Mouse (Mus musculus): ENCODE measurements at regions not wholly inside any gene's neighbourhood (a gene's known extent, or its start where the extent isn't known, plus 50 kb on each side); places are given as distances from the start of the nearest gene placed in this dataset.

DNA sequence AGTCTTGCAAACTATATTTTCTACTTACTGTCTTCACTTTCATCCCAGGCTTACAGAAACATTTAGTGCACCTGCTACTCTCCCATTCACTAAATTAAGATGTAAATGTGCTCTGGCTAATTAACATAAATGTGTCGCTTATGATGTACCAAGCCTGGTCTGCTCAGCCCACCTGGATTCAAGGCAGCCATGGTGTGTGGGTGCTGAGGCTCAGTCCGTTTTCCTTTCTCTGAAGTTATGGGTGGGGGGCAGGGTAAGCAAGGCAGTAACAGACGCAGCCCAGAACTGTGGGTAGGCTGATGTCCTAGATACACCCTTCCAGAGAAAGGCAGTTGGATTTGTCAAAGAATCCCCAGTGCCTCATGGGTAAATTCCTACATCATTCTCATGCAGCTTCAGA, 209.2 kb upstream of the Gm765 start:
- H3K36me3 ChIP-seq (replicated peaks in 1 of 2; ENCODE audit: control insufficient read depth in 1 of 2, insufficient read depth in 1 of 2, low read length in 1 of 2), result no peaks in the 10 kb centered on the region
- no peaks in the 10 kb centered on the region for H3K9me3 ChIP-seq (replicated peaks; ENCODE audit: low read length)
- no peaks in the 10 kb centered on the region for H3K79me2 ChIP-seq (replicated peaks; ENCODE audit: control insufficient read depth, extremely low read depth, insufficient read depth, poor library complexity, severe bottlenecking)
- no peak overlapping the region for H3K4me2 ChIP-seq (ENCODE audit: insufficient read depth, low read depth, poor library complexity, severe bottlenecking)
- dilution Hi-C loops (cut with MboI; ENCODE audit: extremely low pct_ligation_motif_present, extremely low pct_unique_long_range_greater_than_20kb, low sequenced_read_pairs), result no loop called here
- no peak overlapping the region for H3K4me3 ChIP-seq (replicated peaks in 1 of 3; ENCODE audit: low read depth in 2 of 3, low read length in 2 of 3, poor library complexity in 1 of 3)
- in situ Hi-C loops (cut with MboI; ENCODE audit: low pct_ligation_motif_present, low pct_unique_long_range_greater_than_20kb, low sequenced_read_pairs), result no loop called here
- TF ChIP-seq SIN3A (IDR thresholded peaks at IDR 0.05; ENCODE audit: low read length) (no peak), KAT2A (IDR thresholded peaks at IDR 0.05; ENCODE audit: insufficient replicate concordance, low read length) (no peak), RCOR1 (conservative IDR thresholded peaks at IDR 0.05; ENCODE audit: low read depth, low read length) (no peak), MAX (IDR thresholded peaks at IDR 0.05; ENCODE audit: low read length) (no peak), USF2 (conservative IDR thresholded peaks at IDR 0.05; ENCODE audit: low read depth, low read length) (no peak), GABPA (IDR thresholded peaks at IDR 0.05; ENCODE audit: insufficient replicate concordance, low read depth, low read length) (no peak), ZKSCAN1 (IDR thresholded peaks at IDR 0.05; ENCODE audit: borderline replicate concordance, low read depth, low read length) (no peak), JUN (IDR thresholded peaks at IDR 0.05; ENCODE audit: insufficient read depth, low read depth, low read length) (no peak), MXI1 (IDR thresholded peaks at IDR 0.05; ENCODE audit: low read depth, low read length) (no peak)
- no peaks in the 10 kb centered on the region for H3K27me3 ChIP-seq (replicated peaks)
- no peak overlapping the region for H3K9ac ChIP-seq (ENCODE audit: insufficient read depth, low read depth)
- no peaks in the 10 kb centered on the region for H3K4me1 ChIP-seq (ENCODE audit: control insufficient read depth in 1 of 2, insufficient read depth in 2 of 2)
- DNase-seq (ENCODE audit: extremely low read depth), result no peak
- no peak overlapping the region for H3K27ac ChIP-seq (ENCODE audit: insufficient read depth, low read depth)

DNA sequence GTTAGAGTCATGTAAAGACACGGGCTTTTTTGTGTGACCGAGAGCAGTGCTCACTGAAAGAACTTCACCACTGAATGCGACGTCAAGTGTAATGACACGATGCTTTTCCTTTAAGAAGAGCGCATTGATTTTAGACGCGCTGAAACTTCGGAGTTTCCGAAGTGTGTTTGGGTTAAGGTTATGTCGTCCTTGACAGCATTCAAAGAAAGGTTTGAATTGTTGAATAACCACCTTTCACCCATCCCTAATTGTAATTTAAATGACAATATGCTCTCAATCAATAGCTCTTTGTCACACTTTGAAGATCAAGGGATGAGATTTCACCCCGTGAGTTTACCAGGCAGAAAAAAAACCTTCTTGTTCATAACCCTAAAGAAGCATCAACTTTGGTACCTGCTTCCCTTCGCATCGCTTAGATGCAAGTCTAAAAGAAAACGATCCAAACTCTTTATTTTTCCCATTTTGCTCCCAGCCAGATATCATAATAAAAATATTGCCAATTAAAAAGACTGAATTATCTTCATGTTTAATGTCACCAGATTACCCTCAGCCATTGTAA, 184.4 kb upstream of the Gm765 start:
- Histone ChIP-seq H3K36me3 (replicated peaks in 1 of 2; ENCODE audit: control insufficient read depth in 1 of 2, insufficient read depth in 1 of 2, low read length in 1 of 2) (no peaks in the 10 kb centered on the region), H3K79me2 (replicated peaks; ENCODE audit: control insufficient read depth, extremely low read depth, insufficient read depth, poor library complexity, severe bottlenecking) (no peaks in the 10 kb centered on the region), H3K4me3 (replicated peaks in 1 of 3; ENCODE audit: low read depth in 2 of 3, low read length in 2 of 3, poor library complexity in 1 of 3) (no peak overlapping the region), H3K4me2 (ENCODE audit: insufficient read depth, low read depth, poor library complexity, severe bottlenecking) (no peak overlapping the region), H3K27me3 (replicated peaks) (no peaks in the 10 kb centered on the region), H3K9ac (ENCODE audit: insufficient read depth, low read depth) (no peak overlapping the region), H3K9me3 (replicated peaks; ENCODE audit: low read length) (peaks cover 5% of the 10 kb centered on the region), H3K4me1 (ENCODE audit: control insufficient read depth in 1 of 2, insufficient read depth in 2 of 2) (no peaks in the 10 kb centered on the region), H3K27ac (ENCODE audit: insufficient read depth, low read depth) (no peak overlapping the region)
- no peak for DNase-seq (ENCODE audit: extremely low read depth)
- TF ChIP-seq MAZ (IDR thresholded peaks at IDR 0.05; ENCODE audit: low read depth, low read length) (no peak), E2F4 (IDR thresholded peaks at IDR 0.05; ENCODE audit: insufficient replicate concordance, low read depth, low read length) (no peak), CHD1 (IDR thresholded peaks at IDR 0.05; ENCODE audit: low read depth, low read length) (no peak), CHD2 (IDR thresholded peaks at IDR 0.05; ENCODE audit: low read length) (no peak), MEF2A (IDR thresholded peaks at IDR 0.05; ENCODE audit: borderline replicate concordance, low read depth, low read length) (no peak), BHLHE40 (IDR thresholded peaks at IDR 0.05; ENCODE audit: low read depth, low read length) (no peak), ZNF384 (IDR thresholded peaks at IDR 0.05; ENCODE audit: low read depth, low read length) (no peak), CTCF (conservative IDR thresholded peaks at IDR 0.05 in 1 of 2, IDR thresholded peaks at IDR 0.05 in 1 of 2; ENCODE audit: low read depth in 2 of 2, low read length in 2 of 2) (no peak), TBP (conservative IDR thresholded peaks at IDR 0.05; ENCODE audit: low read depth, low read length) (no peak), MAFK (IDR thresholded peaks at IDR 0.05; ENCODE audit: insufficient replicate concordance, low read length) (no peak), POLR2AphosphoS2 (IDR thresholded peaks at IDR 0.05; ENCODE audit: low read depth, low read length) (no peak), MXI1 (IDR thresholded peaks at IDR 0.05; ENCODE audit: low read depth, low read length) (no peak)
- in situ Hi-C loops (cut with MboI; ENCODE audit: low pct_ligation_motif_present, low pct_unique_long_range_greater_than_20kb, low sequenced_read_pairs), result loop anchor here (25.0 kb wide), 1 partner anchor 410 kb away; no protein-coding TSS in a partner anchor
- dilution Hi-C loops (cut with MboI; ENCODE audit: extremely low pct_ligation_motif_present, extremely low pct_unique_long_range_greater_than_20kb, low sequenced_read_pairs), result no loop called here

Measured in CH12.LX (cell line).